ENCODE assay signal across 20 mouse cellular contexts in genomic region chr8:53192519-53192918, GRCm38 (mm10).
"Had no signal": no experiment of that assay in that cellular context is flagged by ENCODE, and none has a peak within 500 bp of the region (broad histone marks: within the 10 kb centered on the region; RNA-seq: fewer than 3 reads in every experiment).

No protein-coding gene starts in this region.

- H3K27me3 ChIP-seq: limb, embryonic 12.5 days; limb, embryonic 15.5 days; midbrain, embryonic 12.5 days had no signal

- H3K27ac ChIP-seq: kidney, postnatal 0 days; left cerebral cortex, adult 2 months; limb, embryonic 12.5 days; limb, embryonic 15.5 days; liver, embryonic 14.5 days; macrophage; midbrain, embryonic 12.5 days had no signal

- H3K4me3 ChIP-seq: left cerebral cortex, adult 2 months; limb, embryonic 12.5 days; limb, embryonic 15.5 days; midbrain, embryonic 12.5 days had no signal

- H3K36me3 ChIP-seq: limb, embryonic 12.5 days; limb, embryonic 15.5 days; midbrain, embryonic 12.5 days had no signal

- ATAC-seq: liver, postnatal 0 days; lung, postnatal 0 days; midbrain, embryonic 16.5 days had no signal

- H3K4me1 ChIP-seq: limb, embryonic 12.5 days; limb, embryonic 15.5 days; midbrain, embryonic 12.5 days had no signal

- H3K9me3 ChIP-seq: limb, embryonic 12.5 days; limb, embryonic 15.5 days; midbrain, embryonic 12.5 days had no signal

- DNase-seq: kidney, adult 2 months; kidney, postnatal 25 days; layer of hippocampus, postnatal 36 days; left cerebral cortex, postnatal 4 days; liver, postnatal 0 days; lung, embryonic 14.5 days; right cerebral cortex, postnatal 25 days; thymus, adult 2 months; thymus, postnatal 14 days; thymus, postnatal 4 days had no signal

- H3K9ac ChIP-seq: limb, embryonic 12.5 days; limb, embryonic 15.5 days; liver, embryonic 14.5 days; liver, postnatal 0 days; lung, embryonic 14.5 days; midbrain, embryonic 12.5 days had no signal

- H3K4me2 ChIP-seq: limb, embryonic 12.5 days; limb, embryonic 15.5 days; liver, embryonic 11.5 days; lung, embryonic 14.5 days; midbrain, embryonic 12.5 days had no signal
